Mouse (Mus musculus): Measurements from ENCODE around the gene Acsl3. TPM values are rescaled to one million over a fixed set of nuclear protein-coding genes. Genes with fewer than 3 reads are reported as not detected.

Gene Acsl3
- polyA plus RNA-seq, 1 experiment from 2014 or later: 22.7 TPM

- no peak for TF ChIP-seq CTCF (IDR thresholded peaks at IDR 0.05)
- no peak for TF ChIP-seq EP300 (IDR thresholded peaks at IDR 0.05)
- H3K9ac ChIP-seq (replicated peaks; ENCODE audit: low read depth): no peak overlapping the region
- H3K27me3 ChIP-seq (replicated peaks; ENCODE audit: insufficient read depth, low read length): no peaks in the 10 kb centered on the region
- no peak overlapping the region for H3K27ac ChIP-seq (ENCODE audit: low read length)
- no peaks in the 10 kb centered on the region for H3K36me3 ChIP-seq (ENCODE audit: insufficient read depth, low read length)
- ATAC-seq (no peak), DNase-seq (ENCODE audit: low spot score) (no peak)
- no peaks in the 10 kb centered on the region for H3K9me3 ChIP-seq (ENCODE audit: low read length)
- 77% methylated on average over 3 of the region's 3 CpGs for WGBS
- no peaks in the 10 kb centered on the region for H3K4me1 ChIP-seq (ENCODE audit: insufficient read depth, low read depth, low read length)
- H3K4me3 ChIP-seq (ENCODE audit: low read depth, low read length): no peak overlapping the region
- H3K4me2 ChIP-seq (replicated peaks; ENCODE audit: low read depth, low read length): no peak overlapping the region
Measured at GRCm38 (mm10) chr1:78682291-78682690, 24.7 kb downstream of the Acsl3 start.

GRCm38 (mm10) chr1:78684128-78684527, 26.5 kb downstream of the Acsl3 start:
- no peaks in the 10 kb centered on the region for H3K4me1 ChIP-seq (ENCODE audit: insufficient read depth, low read depth, low read length)
- TF ChIP-seq EP300 (IDR thresholded peaks at IDR 0.05): no peak
- no peak for TF ChIP-seq CTCF (IDR thresholded peaks at IDR 0.05)
- no peak overlapping the region for H3K4me2 ChIP-seq (replicated peaks; ENCODE audit: low read depth, low read length)
- H3K4me3 ChIP-seq (ENCODE audit: low read depth, low read length): no peak overlapping the region
- no peak overlapping the region for H3K9ac ChIP-seq (replicated peaks; ENCODE audit: low read depth)
- H3K27me3 ChIP-seq (replicated peaks; ENCODE audit: insufficient read depth, low read length): no peaks in the 10 kb centered on the region
- no peak overlapping the region for H3K27ac ChIP-seq (ENCODE audit: low read length)
- no peaks in the 10 kb centered on the region for H3K9me3 ChIP-seq (ENCODE audit: low read length)
- ATAC-seq: no peak
- no peaks in the 10 kb centered on the region for H3K36me3 ChIP-seq (ENCODE audit: insufficient read depth, low read length)
- WGBS: 88% methylated on average over 8 of the region's 8 CpGs
- no peak for DNase-seq (ENCODE audit: low spot score)

GRCm38 (mm10) chr1:78686872-78687271, 29.2 kb downstream of the Acsl3 start:
- H3K27ac ChIP-seq (ENCODE audit: low read length): no peak overlapping the region
- no peak overlapping the region for H3K4me2 ChIP-seq (replicated peaks; ENCODE audit: low read depth, low read length)
- no peaks in the 10 kb centered on the region for H3K36me3 ChIP-seq (ENCODE audit: insufficient read depth, low read length)
- no peak overlapping the region for H3K9ac ChIP-seq (replicated peaks; ENCODE audit: low read depth)
- ATAC-seq (no peak), DNase-seq (ENCODE audit: low spot score) (peak; percentile 12)
- TF ChIP-seq CTCF (IDR thresholded peaks at IDR 0.05): peak; percentile 67
- no peak for TF ChIP-seq EP300 (IDR thresholded peaks at IDR 0.05)
- H3K4me1 ChIP-seq (ENCODE audit: insufficient read depth, low read depth, low read length): no peaks in the 10 kb centered on the region
- H3K27me3 ChIP-seq (replicated peaks; ENCODE audit: insufficient read depth, low read length): no peaks in the 10 kb centered on the region
- no peak overlapping the region for H3K4me3 ChIP-seq (ENCODE audit: low read depth, low read length)
- H3K9me3 ChIP-seq (ENCODE audit: low read length): no peaks in the 10 kb centered on the region

- H3K4me2 ChIP-seq (replicated peaks; ENCODE audit: low read depth, low read length): no peak overlapping the region
- H3K27ac ChIP-seq (ENCODE audit: low read length): no peak overlapping the region
- H3K4me3 ChIP-seq (ENCODE audit: low read depth, low read length): no peak overlapping the region
- no peaks in the 10 kb centered on the region for H3K27me3 ChIP-seq (replicated peaks; ENCODE audit: insufficient read depth, low read length)
- H3K9ac ChIP-seq (replicated peaks; ENCODE audit: low read depth): no peak overlapping the region
- H3K36me3 ChIP-seq (ENCODE audit: insufficient read depth, low read length): 0 out of 2 replicates have a peak, but pooled peaks cover 2% of the 10 kb centered on the region
- ATAC-seq: no peak
- H3K9me3 ChIP-seq (ENCODE audit: low read length): no peaks in the 10 kb centered on the region
- TF ChIP-seq CTCF (IDR thresholded peaks at IDR 0.05) (peak; percentile 51), EP300 (IDR thresholded peaks at IDR 0.05) (no peak)
- H3K4me1 ChIP-seq (ENCODE audit: insufficient read depth, low read depth, low read length): no peaks in the 10 kb centered on the region
- DNase-seq (ENCODE audit: low spot score): no peak
- 89% methylated on average over 7 of the region's 7 CpGs for WGBS
Measured at GRCm38 (mm10) chr1:78688149-78688548, 30.5 kb downstream of the Acsl3 start.

GRCm38 (mm10) chr1:78694503-78695258, 37.1 kb downstream of the Acsl3 start:
- H3K4me3 ChIP-seq (ENCODE audit: low read depth, low read length): no peak overlapping the region
- H3K9ac ChIP-seq (replicated peaks; ENCODE audit: low read depth): no peak overlapping the region
- H3K9me3 ChIP-seq (ENCODE audit: low read length): no peaks in the 10 kb centered on the region
- DNase-seq (ENCODE audit: low spot score) (no peak), ATAC-seq (no peak)
- H3K36me3 ChIP-seq (ENCODE audit: insufficient read depth, low read length): 0 out of 2 replicates have a peak, but pooled peaks cover 3% of the 10 kb centered on the region
- H3K27me3 ChIP-seq (replicated peaks; ENCODE audit: insufficient read depth, low read length): no peaks in the 10 kb centered on the region
- H3K4me1 ChIP-seq (ENCODE audit: insufficient read depth, low read depth, low read length): no peaks in the 10 kb centered on the region
- WGBS: 86% methylated on average over 9 of the region's 9 CpGs
- H3K27ac ChIP-seq (ENCODE audit: low read length): no peak overlapping the region
- H3K4me2 ChIP-seq (replicated peaks; ENCODE audit: low read depth, low read length): no peak overlapping the region
- no peak for TF ChIP-seq EP300 (IDR thresholded peaks at IDR 0.05)
- TF ChIP-seq CTCF (IDR thresholded peaks at IDR 0.05): no peak

- Histone ChIP-seq H3K9me3 (ENCODE audit: low read length) (no peaks in the 10 kb centered on the region), H3K4me3 (ENCODE audit: low read depth, low read length) (no peak overlapping the region), H3K4me1 (ENCODE audit: insufficient read depth, low read depth, low read length) (no peaks in the 10 kb centered on the region), H3K9ac (replicated peaks; ENCODE audit: low read depth) (no peak overlapping the region), H3K27ac (ENCODE audit: low read length) (no peak overlapping the region), H3K4me2 (replicated peaks; ENCODE audit: low read depth, low read length) (no peak overlapping the region), H3K36me3 (ENCODE audit: insufficient read depth, low read length) (0 out of 2 replicates have a peak, but pooled peaks cover 3% of the 10 kb centered on the region), H3K27me3 (replicated peaks; ENCODE audit: insufficient read depth, low read length) (no peaks in the 10 kb centered on the region)
- DNase-seq (ENCODE audit: low spot score): no peak
- TF ChIP-seq CTCF (IDR thresholded peaks at IDR 0.05): no peak
- no peak for TF ChIP-seq EP300 (IDR thresholded peaks at IDR 0.05)
- WGBS: 69% methylated on average over 2 of the region's 2 CpGs
- no peak for ATAC-seq
Measured at GRCm38 (mm10) chr1:78696305-78696704, 38.7 kb downstream of the Acsl3 start.

Data from lung, postnatal 0 days (tissue).